Comparison of ENCODE assay signal across 13 mouse cellular contexts in genomic region chr2:115897559-115897958, GRCm38 (mm10).
DNase-seq lines count a peak whose midpoint lies in the region; ATAC-seq and TF ChIP-seq lines count a peak whose summit lies in the region.
"Had no signal": no experiment of that assay in that cellular context is flagged by ENCODE, and none has a peak within 500 bp of the region (broad histone marks: within the 10 kb centered on the region; RNA-seq: fewer than 3 reads in every experiment).

No protein-coding gene starts in this region.

- intact Hi-C loops in left cerebral cortex, adult 2 months (cut with DNase I), result no loop called here
- intact Hi-C loops in left cerebral cortex, postnatal 36 days (cut with DNase I), result no loop called here

- 52% methylated on average over 5 of the region's 5 CpGs for WGBS in hindbrain, embryonic 12.5 days
- WGBS in midbrain, embryonic 16.5 days, result 22% methylated on average over 5 of the region's 5 CpGs

- H3K4me1 ChIP-seq in hindbrain, embryonic 12.5 days, result peaks cover 40% of the 10 kb centered on the region
- H3K4me1 ChIP-seq in midbrain, embryonic 16.5 days (ENCODE audit: control insufficient read depth, insufficient read depth, low read length), result peaks cover 12% of the 10 kb centered on the region

- no peak overlapping the region for H3K9ac ChIP-seq in hindbrain, embryonic 12.5 days
- no peak overlapping the region for H3K9ac ChIP-seq in midbrain, embryonic 16.5 days (ENCODE audit: low read depth, low read length)
- H3K9ac ChIP-seq: embryonic facial prominence, embryonic 13.5 days; liver, postnatal 0 days had no signal

- DNase-seq in embryo, embryonic 10.5 days (ENCODE audit: low spot score), result peak; percentile 42
- no peak for DNase-seq in embryo, embryonic 9.5 days (ENCODE audit: extremely low spot score)
- no peak for DNase-seq in left cerebral cortex, adult 2 months (ENCODE audit: extremely low spot score in 1 of 2, low spot score in 2 of 2)
- no peak for DNase-seq in left cerebral cortex, postnatal 36 days (ENCODE audit: low spot score in 2 of 2)
- DNase-seq in spleen, postnatal 4 days (ENCODE audit: low spot score in 2 of 2), result no peak
- DNase-seq in urinary bladder, postnatal 36 days (ENCODE audit: low spot score in 2 of 2), result no peak
- DNase-seq: adrenal gland, postnatal 36 days; cerebellum, adult 8-10 months; kidney, postnatal 4 days; liver, postnatal 0 days had no signal

- ATAC-seq in hindbrain, embryonic 12.5 days (ENCODE audit: low FRiP score), result peak; percentile 18; the same call in 1 of the 2 replicates
- peak; percentile 18 for ATAC-seq in midbrain, embryonic 16.5 days
- ATAC-seq: liver, postnatal 0 days had no signal

- no peaks in the 10 kb centered on the region for H3K27me3 ChIP-seq in hindbrain, embryonic 12.5 days
- H3K27me3 ChIP-seq in midbrain, embryonic 16.5 days (ENCODE audit: control insufficient read depth, insufficient read depth, low read depth, low read length), result no peaks in the 10 kb centered on the region
- H3K27me3 ChIP-seq: embryonic facial prominence, embryonic 13.5 days had no signal

- no peaks in the 10 kb centered on the region for H3K36me3 ChIP-seq in hindbrain, embryonic 12.5 days
- H3K36me3 ChIP-seq in midbrain, embryonic 16.5 days (ENCODE audit: control insufficient read depth, insufficient read depth, low read length), result no peaks in the 10 kb centered on the region
- H3K36me3 ChIP-seq: embryonic facial prominence, embryonic 13.5 days had no signal

- peak overlapping the region; percentile 53; the same call in 1 of the 2 replicates for H3K27ac ChIP-seq in left cerebral cortex, adult 2 months
- H3K27ac ChIP-seq in hindbrain, embryonic 12.5 days, result peak overlapping the region; percentile 68; the same call in 1 of the 2 replicates
- H3K27ac ChIP-seq in midbrain, embryonic 16.5 days (ENCODE audit: low read length), result peak overlapping the region; percentile 17
- H3K27ac ChIP-seq: embryonic facial prominence, embryonic 13.5 days had no signal

- no peaks in the 10 kb centered on the region for H3K9me3 ChIP-seq in hindbrain, embryonic 12.5 days (replicated peaks)
- H3K9me3 ChIP-seq in midbrain, embryonic 16.5 days (replicated peaks; ENCODE audit: control insufficient read depth, low read length, poor library complexity, severe bottlenecking), result no peaks in the 10 kb centered on the region
- H3K9me3 ChIP-seq: embryonic facial prominence, embryonic 13.5 days had no signal

- no peak overlapping the region for H3K4me2 ChIP-seq in hindbrain, embryonic 12.5 days (replicated peaks)
- H3K4me2 ChIP-seq in midbrain, embryonic 16.5 days (ENCODE audit: low read length), result 0 out of 2 replicates have a peak overlapping the region, but pooled peaks have one; percentile 16
- H3K4me2 ChIP-seq: embryonic facial prominence, embryonic 13.5 days had no signal

- no peak overlapping the region for H3K4me3 ChIP-seq in left cerebral cortex, adult 2 months
- H3K4me3 ChIP-seq in hindbrain, embryonic 12.5 days, result no peak overlapping the region
- H3K4me3 ChIP-seq in midbrain, embryonic 16.5 days (ENCODE audit: low read depth, low read length), result no peak overlapping the region
- H3K4me3 ChIP-seq: embryonic facial prominence, embryonic 13.5 days had no signal

- no peak for TF ChIP-seq CTCF in left cerebral cortex, adult 2 months (IDR thresholded peaks at IDR 0.05)

Comparison
In these comparisons a context has a peak if more than half of its experiments do, and no peak if none do; other contexts are left out.
1. H3K27ac ChIP-seq: peak in every context shown above with its lines; median percentile 68 in hindbrain, embryonic 12.5 days; 53 in left cerebral cortex, adult 2 months; 17 in midbrain, embryonic 16.5 days.